Mouse (Mus musculus): ENCODE data around the gene Fkrp. TPM values are rescaled to one million over a fixed set of nuclear protein-coding genes. Genes with fewer than 3 reads are reported as not detected.

Gene Fkrp
- total RNA-seq, 2 experiments from 2014 or later, result 46.2 to 48.0 TPM

DNA sequence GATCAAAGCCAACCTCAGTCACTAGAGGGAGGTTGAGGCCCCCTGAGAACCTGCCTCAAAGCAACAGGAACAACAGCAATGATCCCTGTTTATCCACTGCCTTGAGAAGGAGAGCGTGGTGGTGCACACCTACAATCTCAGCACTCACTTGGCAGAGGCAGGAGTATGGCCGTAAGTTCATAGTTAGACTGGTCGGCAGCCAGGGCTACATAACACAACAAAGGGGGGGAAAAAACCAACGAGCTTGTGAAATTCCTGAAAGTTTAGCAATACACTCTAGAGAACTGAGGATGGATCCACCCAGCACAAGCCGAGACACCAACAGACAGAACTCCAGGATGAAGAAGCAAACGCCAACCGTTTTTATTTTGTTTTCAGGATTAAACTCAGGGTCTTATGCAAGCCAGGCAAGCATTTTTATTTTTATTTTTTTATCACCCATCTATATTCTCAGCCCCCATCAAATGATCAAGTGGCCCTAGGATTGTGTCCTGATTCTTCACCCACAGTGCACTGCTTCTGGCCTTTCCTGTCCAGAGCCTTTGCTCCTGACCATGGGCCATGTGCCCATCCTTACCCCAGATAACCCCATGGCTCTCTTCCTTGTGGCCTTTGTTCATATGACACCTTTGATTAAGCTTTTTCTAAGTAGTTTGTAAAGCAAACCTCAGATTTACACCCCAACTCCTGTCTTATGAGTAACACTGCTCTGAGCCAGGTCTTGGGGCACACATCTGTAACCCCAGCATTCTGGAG lies 52.9 kb downstream of the Fkrp start:
- intact Hi-C loops (cut with DNase I), result no loop called here
- peak; percentile 57 for DNase-seq (ENCODE audit: low spot score)

DNA sequence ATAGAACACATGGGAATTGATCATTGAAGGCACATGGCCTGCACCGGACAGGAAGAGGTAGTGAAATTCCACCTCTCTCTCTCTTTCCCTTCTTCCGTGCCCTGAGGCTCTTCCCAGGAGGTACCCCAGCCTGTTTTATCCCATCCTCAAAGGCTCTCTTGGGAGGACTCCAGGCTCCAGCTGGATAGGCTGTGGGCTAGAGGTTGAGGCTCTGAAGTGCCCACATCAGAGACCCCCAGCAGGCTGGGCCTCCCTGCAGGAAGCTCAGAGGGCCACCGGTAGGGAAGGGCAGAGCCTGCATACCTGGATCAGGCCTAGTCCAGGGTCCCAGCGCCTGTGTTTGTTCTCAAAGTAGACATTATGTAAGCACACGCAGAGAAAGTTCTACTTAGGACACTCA lies 54.9 kb downstream of the Fkrp start:
- DNase-seq (ENCODE audit: low spot score), result no peak
- intact Hi-C loops (cut with DNase I), result loop anchor here (2.0 kb wide), 1 partner anchor 21 kb away; no protein-coding TSS in a partner anchor

DNA sequence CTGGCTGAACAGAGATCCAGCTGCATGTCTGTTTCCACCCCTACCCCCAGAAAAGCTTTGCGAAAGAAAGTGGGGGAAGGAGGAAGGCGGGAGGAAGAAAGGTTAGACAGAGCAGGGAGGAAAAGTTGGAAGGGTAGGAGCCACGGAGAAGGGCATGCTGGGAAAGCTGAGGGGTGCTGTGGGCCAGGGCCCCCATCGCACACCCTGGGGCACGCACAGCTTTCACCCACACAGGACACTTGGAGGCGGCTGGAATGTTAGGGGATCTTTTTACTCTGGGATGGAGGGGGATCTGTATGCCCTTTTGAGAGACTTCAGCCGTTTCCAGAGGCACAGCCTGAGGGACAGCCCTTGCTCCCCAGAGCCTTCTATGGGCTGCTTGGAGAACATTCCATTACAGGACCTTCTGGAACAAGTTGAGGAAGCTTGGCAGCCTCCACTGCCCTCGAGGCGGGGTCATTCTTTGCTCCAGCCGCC lies 55.5 kb downstream of the Fkrp start:
- intact Hi-C loops (cut with DNase I), result loop anchor here (2.0 kb wide), 1 partner anchor 22 kb away; no protein-coding TSS in a partner anchor

DNA sequence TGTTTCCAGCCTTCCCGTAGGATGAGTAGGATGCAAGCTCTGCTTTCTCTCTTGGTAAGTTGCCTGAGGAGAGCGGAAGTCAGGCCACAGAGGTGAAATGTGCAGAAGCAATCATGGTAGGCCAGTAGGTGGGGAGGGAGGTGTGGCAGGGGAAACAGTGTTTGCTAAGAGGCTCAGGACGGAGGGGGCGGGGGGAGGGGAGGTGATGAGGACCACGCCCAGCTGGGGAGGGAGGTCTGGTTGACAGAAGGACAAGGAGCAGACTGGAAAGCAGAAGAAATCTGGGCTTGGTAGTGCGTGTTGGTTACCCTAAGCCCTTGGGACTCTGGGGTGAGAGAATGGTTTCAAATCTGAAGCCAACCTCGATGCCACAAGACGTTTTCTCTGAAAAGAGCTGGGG lies 56.2 kb downstream of the Fkrp start:
- intact Hi-C loops (cut with DNase I), result loop anchor here (2.0 kb wide), 1 partner anchor 23 kb away; no protein-coding TSS in a partner anchor
- peak; percentile 60 for DNase-seq (ENCODE audit: low spot score)

More for the DNA sequence above, 55.5 kb downstream of the Fkrp start:
- DNase-seq (ENCODE audit: low spot score), result peak; percentile 81

Other genes with a start within 250 kb of the Fkrp start
- gene Arhgap35, start 201.7 kb downstream of the Fkrp start, total RNA-seq (2021), result 10 to 100 TPM; 34.2 to 35.8 TPM
- not detected for gene Ceacam15, start 141.0 kb downstream of the Fkrp start, total RNA-seq (2021)
- not detected for gene Ceacam9, start 94.8 kb downstream of the Fkrp start, total RNA-seq (2021)
- gene Ap2s1, start 78.3 kb downstream of the Fkrp start, total RNA-seq (2021), result 10 to 100 TPM; 80.9 to 87.9 TPM
- 10 to 100 TPM; 18.5 to 22.8 TPM for gene Slc1a5, start 35.4 kb downstream of the Fkrp start, total RNA-seq (2021)
- gene Strn4, start 843 bp downstream of the Fkrp start, total RNA-seq (2021), result 10 to 100 TPM; 54.8 to 65.5 TPM
- gene Prkd2, start 26.2 kb upstream of the Fkrp start, total RNA-seq (2021), result 10 to 100 TPM; 18.0 to 22.9 TPM
- 10 to 100 TPM; 15.2 to 17.4 TPM for gene Dact3, start 58.6 kb upstream of the Fkrp start, total RNA-seq (2021)
- gene Gng8, start 75.1 kb upstream of the Fkrp start, total RNA-seq (2021), result under 1 TPM; 0.45 to 0.86 TPM
- gene Ptgir, start 89.8 kb upstream of the Fkrp start, total RNA-seq (2021), result 1 to 10 TPM; 2.1 to 3.1 TPM
- gene Calm3, start 107.4 kb upstream of the Fkrp start, total RNA-seq (2021), result 100 to 1,000 TPM; 196 to 203 TPM
- 1 to 10 TPM; 3.7 to 4.1 TPM for gene Pnmal2, start 128.0 kb upstream of the Fkrp start, total RNA-seq (2021)
- not detected for gene Pnmal1, start 142.9 kb upstream of the Fkrp start, total RNA-seq (2021)
- not detected for gene Gm42372, start 166.4 kb upstream of the Fkrp start, total RNA-seq (2021)
- 1 to 10 TPM; 5.2 to 6.5 TPM for gene Ccdc8, start 176.0 kb upstream of the Fkrp start, total RNA-seq (2021)
- gene Ppp5c, start 211.2 kb upstream of the Fkrp start, total RNA-seq (2021), result 100 to 1,000 TPM in 1 of 2 experiments, 10 to 100 TPM in 1; 97.5 to 102 TPM
- 1 to 10 TPM; 1.8 to 1.9 TPM for gene Hif3a, start 245.7 kb upstream of the Fkrp start, total RNA-seq (2021)

All from heart, postnatal 25 days (tissue).